Mouse (Mus musculus) midbrain, postnatal 0 days (tissue): ENCODE results near the gene Eml6. TPM values are rescaled to one million over a fixed set of nuclear protein-coding genes. Genes with fewer than 3 reads are reported as not detected.

Experiments used
- ATAC-seq: fragments of 200-750 bp; cut with Nextera tagmentation; 2 replicates; pipeline ENCODE4 v1.8.0; 2017; ENCODE audit warnings: moderate number of reproducible peaks, mild to moderate bottlenecking, moderate TSS enrichment, moderate library complexity; ENCODE audit not compliant: low FRiP score
- DNase-seq: peaks from one replicate; pipeline ENCODE4 v3.0.0-alpha.2; 2015; ENCODE audit warnings: low spot score
- H3K27ac ChIP-seq: fragments of 300-500 bp; sonication (generic); 2 replicates; pipeline ENCODE4 v1.5.1; 2014; ENCODE audit warnings: low read depth, mild to moderate bottlenecking, low read length, mixed read lengths
- H3K27me3 ChIP-seq: fragments of 300-500 bp; sonication (generic); 2 replicates; pipeline ENCODE4 v1.6.1; 2014; ENCODE audit warnings: low read length, control low read depth, mixed read lengths; ENCODE audit not compliant: insufficient read depth
- H3K36me3 ChIP-seq: fragments of 300-500 bp; sonication (generic); 2 replicates; pipeline ENCODE4 v1.6.1; 2014; ENCODE audit warnings: low read length, control low read depth, mixed read lengths; ENCODE audit not compliant: insufficient read depth
- H3K4me1 ChIP-seq: fragments of 300-500 bp; sonication (generic); 2 replicates; pipeline ENCODE4 v1.6.1; 2014; ENCODE audit warnings: mild to moderate bottlenecking, control low read depth, antibody characterized with exemption, low read length, mixed read lengths; ENCODE audit not compliant: insufficient read depth
- H3K4me2 ChIP-seq: fragments of 300-500 bp; sonication (generic); 2 replicates; pipeline ENCODE4 v1.6.1; 2014; ENCODE audit warnings: low read depth, mild to moderate bottlenecking, low read length, mixed read lengths; ENCODE audit not compliant: poor library complexity, severe bottlenecking
- H3K4me3 ChIP-seq: fragments of 300-500 bp; sonication (generic); 2 replicates; pipeline ENCODE4 v1.5.1; 2014; ENCODE audit warnings: low read depth, mild to moderate bottlenecking, low read length, moderate library complexity
- H3K9ac ChIP-seq: fragments of 300-500 bp; sonication (generic); replicated peaks from 2 replicates; pipeline ENCODE4 v1.6.1; 2014; ENCODE audit warnings: mild to moderate bottlenecking, low read length, moderate library complexity, mixed read lengths; ENCODE audit not compliant: poor library complexity, severe bottlenecking
- H3K9me3 ChIP-seq: fragments of 300-500 bp; sonication (generic); 2 replicates; pipeline ENCODE4 v1.6.1; 2016; ENCODE audit warnings: low read length, control low read depth
- CTCF ChIP-seq: IDR thresholded peaks from 2 replicates; pipeline ENCODE4 v1.5.1; 2016; ENCODE audit warnings: antibody characterized with exemption, mild to moderate bottlenecking
- WGBS: fragments of 180-500 bp; shearing (Covaris S2); extraction: QIAGEN DNeasy Blood & Tissue Kit; methylation state at CpG from one replicate; pipeline ENCODE4 v1.1.7; 2014; 5-methylcytosine and 5-hydroxymethylcytosine counted together
- polyA plus RNA-seq: library from polyadenylated mRNA; unstranded; fragments of >200 nt; fragmentation: Nextera tagmentation; extraction: Ambion mirVana; gene quantifications from 2 replicates; pipeline ENCODE4 v1.2.1, GENCODE M21; 2015
- total RNA-seq: library from RNA; depleted of rRNA; stranded (reverse); fragments of >200 nt; gene quantifications from 2 replicates; pipeline ENCODE4 v1.2.3, GENCODE M21; 2014

Gene Eml6
- total and polyA plus RNA-seq, 2 experiments from 2014 or later, result 4.8 to 20.1 TPM

DNA sequence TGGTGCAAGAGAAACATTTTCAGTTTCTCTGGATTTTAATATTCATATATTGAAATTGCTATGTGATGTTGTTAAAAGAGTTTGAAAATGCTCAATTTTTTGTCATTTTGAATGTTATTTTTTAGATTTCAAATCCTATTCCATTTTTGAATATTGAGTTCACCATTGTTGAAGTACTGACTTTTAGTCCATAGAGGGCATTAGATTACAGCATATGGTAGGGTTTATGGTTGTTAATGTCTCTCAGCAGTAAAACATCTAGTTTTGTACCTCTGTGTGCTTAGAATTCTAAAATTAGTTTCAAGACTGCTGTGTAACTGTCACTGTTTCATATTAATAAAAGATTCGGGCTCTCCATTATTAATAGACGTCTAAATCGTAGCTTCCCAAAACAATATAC lies 310.3 kb downstream of the Eml6 start:
- H3K27me3 ChIP-seq, result no peaks in the 10 kb centered on the region
- no peak overlapping the region for H3K4me3 ChIP-seq
- 86% methylated on average over 3 of the region's 3 CpGs for WGBS
- no peak overlapping the region for H3K4me2 ChIP-seq
- 0 out of 2 replicates have a peak, but pooled peaks cover 2% of the 10 kb centered on the region for H3K36me3 ChIP-seq
- no peaks in the 10 kb centered on the region for H3K9me3 ChIP-seq
- no peaks in the 10 kb centered on the region; the same call in 1 of the 2 replicates for H3K4me1 ChIP-seq
- peak; percentile 58 for TF ChIP-seq CTCF
- ATAC-seq (no peak), DNase-seq (no peak)
- no peak overlapping the region for H3K9ac ChIP-seq
- H3K27ac ChIP-seq, result no peak overlapping the region

- Histone ChIP-seq H3K4me1 (no peaks in the 10 kb centered on the region; the same call in 1 of the 2 replicates), H3K27me3 (no peaks in the 10 kb centered on the region), H3K9ac (no peak overlapping the region), H3K9me3 (no peaks in the 10 kb centered on the region), H3K4me2 (no peak overlapping the region), H3K36me3 (0 out of 2 replicates have a peak, but pooled peaks cover 2% of the 10 kb centered on the region), H3K4me3 (no peak overlapping the region), H3K27ac (no peak overlapping the region)
- WGBS, result 96% methylated on average over 2 of the region's 2 CpGs
- ATAC-seq (no peak), DNase-seq (peak; percentile 69)
- peak; percentile 70 for TF ChIP-seq CTCF
Observed at GRCm38 (mm10) chr11:29714789-29715188, 311.0 kb downstream of the Eml6 start.

DNA sequence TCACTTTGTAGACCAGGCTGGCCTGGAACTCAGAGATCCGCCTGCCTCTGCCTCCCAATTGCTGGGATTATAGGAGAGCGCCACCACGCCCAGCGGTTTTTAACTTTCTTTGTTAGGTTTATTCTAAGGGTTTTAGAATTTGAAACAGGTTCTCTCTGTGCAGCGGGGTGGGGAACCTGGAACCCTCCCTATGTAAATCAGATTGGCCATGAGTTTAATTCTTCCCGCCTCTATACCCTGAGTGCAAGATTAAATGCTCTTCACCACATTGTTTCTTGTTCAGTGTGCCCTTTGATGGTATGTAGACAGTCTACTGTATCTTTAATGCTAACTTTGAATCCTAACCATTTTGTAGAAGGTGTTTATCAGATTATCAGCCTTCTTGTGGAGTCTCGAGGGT lies 311.7 kb downstream of the Eml6 start:
- TF ChIP-seq CTCF, result no peak
- DNase-seq (no peak), ATAC-seq (no peak)
- no peak overlapping the region for H3K4me3 ChIP-seq
- H3K9ac ChIP-seq, result no peak overlapping the region
- H3K36me3 ChIP-seq, result 0 out of 2 replicates have a peak, but pooled peaks cover 2% of the 10 kb centered on the region
- H3K27ac ChIP-seq, result no peak overlapping the region
- no peaks in the 10 kb centered on the region for H3K27me3 ChIP-seq
- no peaks in the 10 kb centered on the region; the same call in 1 of the 2 replicates for H3K4me1 ChIP-seq
- H3K9me3 ChIP-seq, result no peaks in the 10 kb centered on the region
- 91% methylated on average over 7 of the region's 7 CpGs for WGBS
- H3K4me2 ChIP-seq, result no peak overlapping the region

DNA sequence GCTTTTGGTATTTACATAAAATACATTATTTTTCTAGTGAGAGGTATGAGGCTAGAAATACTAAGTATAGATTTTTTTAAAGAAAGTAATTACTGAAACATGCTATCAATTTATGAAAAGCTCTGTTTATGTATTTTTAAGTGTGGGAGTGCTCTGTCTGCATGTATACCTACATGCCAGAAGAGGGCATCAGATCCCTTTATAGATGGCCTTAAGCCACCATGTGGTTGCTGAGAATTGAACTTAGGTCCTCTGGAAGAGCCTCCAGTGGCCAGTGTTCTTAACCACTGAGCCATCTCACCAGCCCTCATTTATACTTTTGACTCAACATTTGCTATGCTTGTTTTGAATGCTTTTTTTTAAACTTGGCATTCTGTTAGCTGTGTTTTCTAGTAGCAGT lies 316.3 kb downstream of the Eml6 start:
- no peak overlapping the region for H3K4me3 ChIP-seq
- peaks cover 17% of the 10 kb centered on the region for H3K36me3 ChIP-seq
- no peak overlapping the region for H3K4me2 ChIP-seq
- H3K27me3 ChIP-seq, result no peaks in the 10 kb centered on the region
- ATAC-seq, result no peak
- TF ChIP-seq CTCF, result peak; percentile 48
- no peaks in the 10 kb centered on the region for H3K4me1 ChIP-seq
- DNase-seq, result no peak
- H3K27ac ChIP-seq, result no peak overlapping the region
- no peak overlapping the region for H3K9ac ChIP-seq
- H3K9me3 ChIP-seq, result no peaks in the 10 kb centered on the region

DNA sequence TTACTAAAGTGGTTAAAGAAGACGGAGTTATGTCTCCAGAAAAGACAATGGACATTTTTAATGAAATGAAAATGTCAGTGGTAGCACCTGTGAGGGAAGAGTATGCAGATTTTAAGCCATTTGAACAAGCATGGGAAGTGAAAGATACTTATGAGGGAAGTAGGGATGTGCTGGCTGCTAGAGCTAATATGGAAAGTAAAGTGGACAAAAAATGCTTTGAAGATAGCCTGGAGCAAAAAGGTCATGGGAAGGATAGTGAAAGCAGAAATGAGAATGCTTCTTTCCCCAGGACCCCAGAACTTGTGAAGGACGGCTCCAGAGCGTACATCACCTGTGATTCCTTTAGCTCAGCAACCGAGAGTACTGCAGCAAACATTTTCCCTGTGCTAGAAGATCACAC lies 319.0 kb downstream of the Eml6 start:
- no peak for ATAC-seq

GRCm38 (mm10) chr11:29705263-29705662 lies 320.6 kb downstream of the Eml6 start:
- H3K9ac ChIP-seq, result no peak overlapping the region
- no peak for TF ChIP-seq CTCF
- H3K4me2 ChIP-seq, result no peak overlapping the region
- no peaks in the 10 kb centered on the region for H3K9me3 ChIP-seq
- ATAC-seq (no peak), DNase-seq (no peak)
- no peak overlapping the region for H3K27ac ChIP-seq
- H3K36me3 ChIP-seq, result peaks cover 17% of the 10 kb centered on the region
- no peak overlapping the region for H3K4me3 ChIP-seq
- no peaks in the 10 kb centered on the region for H3K4me1 ChIP-seq
- H3K27me3 ChIP-seq, result no peaks in the 10 kb centered on the region

More for the DNA sequence above, 319.0 kb downstream of the Eml6 start:
- DNase-seq, result no peak
- Histone ChIP-seq H3K27ac (no peak overlapping the region), H3K9me3 (no peaks in the 10 kb centered on the region), H3K4me2 (no peak overlapping the region), H3K27me3 (no peaks in the 10 kb centered on the region), H3K36me3 (peaks cover 17% of the 10 kb centered on the region), H3K4me1 (no peaks in the 10 kb centered on the region), H3K9ac (no peak overlapping the region), H3K4me3 (no peak overlapping the region)
- WGBS, result 93% methylated on average over 4 of the region's 4 CpGs
- TF ChIP-seq CTCF, result no peak
